Mouse (Mus musculus): ENCODE measurements around the gene Fam111a. TPM values are rescaled to one million over a fixed set of nuclear protein-coding genes. Genes with fewer than 3 reads are reported as not detected.
A peak's percentile ranks its signal among the peaks of the same experiment; 100 is the strongest.
"Not testable (repeated sequence)": the region's sequence is repeated elsewhere in the genome, so short reads cannot be mapped to it uniquely, and the experiment has no call there.

Gene Fam111a
- total RNA-seq (2021) = 1 to 10 TPM; 1.5 to 2.0 TPM
- long read RNA-seq, experiment 1, partial matches to known transcripts = 0 of 3 reads
- long read RNA-seq, experiment 1, other reads (novel, unspliced or antisense) = 2 of 3 reads
- long read RNA-seq, experiment 2, partial matches to known transcripts = 0 of 1 reads
- long read RNA-seq, experiment 2, other reads (novel, unspliced or antisense) = 1 of 1 reads

DNA sequence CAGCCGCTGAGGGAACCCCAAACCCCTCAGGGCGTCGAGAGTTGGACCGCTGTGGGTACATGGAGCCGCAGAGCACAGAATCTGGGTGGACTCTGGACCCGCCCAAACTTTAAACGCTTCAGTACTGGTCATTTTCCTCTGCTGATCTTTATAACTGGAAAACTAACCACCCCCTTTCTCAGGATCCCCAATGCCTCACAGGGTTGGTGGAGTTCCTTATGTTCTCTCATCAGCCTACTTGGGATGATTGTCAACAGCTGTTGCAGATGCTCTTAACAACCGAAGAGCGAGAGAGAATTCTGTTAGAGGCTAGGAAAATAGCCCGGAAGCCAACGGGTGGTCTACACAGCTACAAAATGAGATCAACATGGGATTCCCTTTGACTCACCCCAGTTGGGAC, at the start of gene Fam111a:
Gene Fam111a (plus strand): TSS at position 301 of the 400 bp plus-strand sequence.
- not testable (repeated sequence) for DNase-seq (ENCODE audit: low spot score in 2 of 2)

DNA sequence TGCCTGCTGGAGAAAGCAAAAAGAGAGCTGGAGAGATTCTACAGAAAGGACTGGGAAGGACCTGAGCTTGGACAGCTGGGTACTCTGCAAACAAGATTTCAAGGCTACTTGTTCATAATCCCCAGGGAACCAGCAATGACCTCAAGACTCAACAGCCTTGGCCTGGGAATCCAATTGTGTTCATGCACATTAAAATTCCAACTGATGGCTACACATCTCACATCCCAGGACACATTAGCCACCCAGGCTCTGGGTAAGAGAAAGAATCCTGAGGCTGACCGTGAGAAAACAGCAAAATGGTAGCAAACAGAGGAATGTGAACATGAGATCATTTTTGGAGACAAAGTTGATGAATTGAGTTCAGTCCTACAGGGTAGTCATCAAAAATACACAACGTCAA, 49.3 kb upstream of the Fam111a start:
- DNase-seq (ENCODE audit: low spot score in 2 of 2) = no peak

DNA sequence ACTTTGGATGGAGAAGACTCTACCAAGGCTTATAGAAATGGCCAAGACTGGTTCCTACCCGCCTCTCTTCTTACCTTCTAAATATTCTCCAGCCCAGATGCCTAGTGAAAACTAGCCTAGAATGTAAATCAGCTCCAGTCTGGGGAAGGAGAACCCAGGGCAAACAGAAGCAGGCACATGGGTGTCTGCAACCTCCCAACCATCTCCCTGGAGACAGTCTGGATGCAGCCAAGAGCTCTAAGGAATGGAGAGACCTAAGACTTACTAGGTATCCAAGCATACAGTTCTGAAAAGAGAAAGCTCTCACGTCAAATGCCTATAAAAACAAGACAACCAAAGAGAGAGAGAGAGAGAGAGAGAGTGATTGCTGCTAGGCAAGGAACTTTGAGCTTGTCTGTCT, 47.6 kb upstream of the Fam111a start:
- no peak for DNase-seq (ENCODE audit: low spot score in 2 of 2)

DNA sequence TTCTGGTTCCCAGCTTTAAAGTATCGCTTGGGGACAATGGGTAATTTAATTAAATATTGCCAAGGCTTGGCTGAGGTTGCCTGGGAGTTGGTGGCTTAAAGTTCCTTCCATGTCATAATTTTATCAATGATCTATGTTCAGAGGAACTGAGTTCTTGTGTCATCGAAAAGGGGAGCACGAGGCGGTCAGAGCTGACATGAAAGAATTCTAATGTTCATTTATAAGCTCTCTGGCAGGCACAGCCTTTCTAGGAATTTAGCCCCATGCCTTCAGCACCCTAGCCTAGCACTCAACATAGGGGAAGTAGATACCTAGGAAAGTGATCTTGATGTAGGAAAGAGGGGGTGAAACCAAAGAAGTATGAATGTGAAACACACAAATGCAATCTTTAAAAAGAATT, 47.2 kb upstream of the Fam111a start:
- DNase-seq (ENCODE audit: low spot score in 2 of 2) = no peak

DNA sequence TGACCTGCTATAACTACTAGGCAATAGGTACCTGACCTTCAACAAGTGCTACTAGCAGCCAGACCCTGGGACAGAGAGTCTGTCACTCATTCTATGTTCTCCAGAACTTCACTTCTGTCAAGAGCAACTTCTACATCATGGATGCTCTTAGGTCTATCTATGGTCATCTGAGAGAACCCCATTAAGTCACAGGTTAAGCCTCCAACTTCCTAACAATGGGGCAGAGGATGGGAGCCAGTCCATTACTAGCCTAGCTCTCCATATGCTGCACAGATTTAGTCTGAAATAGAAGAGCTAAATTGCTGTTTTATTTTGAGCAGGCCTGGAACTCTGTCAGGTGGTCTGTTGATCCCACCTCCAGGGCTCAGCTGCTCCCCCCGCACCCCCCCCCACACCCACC, 46.6 kb upstream of the Fam111a start:
- no peak for DNase-seq (ENCODE audit: low spot score in 2 of 2)

DNA sequence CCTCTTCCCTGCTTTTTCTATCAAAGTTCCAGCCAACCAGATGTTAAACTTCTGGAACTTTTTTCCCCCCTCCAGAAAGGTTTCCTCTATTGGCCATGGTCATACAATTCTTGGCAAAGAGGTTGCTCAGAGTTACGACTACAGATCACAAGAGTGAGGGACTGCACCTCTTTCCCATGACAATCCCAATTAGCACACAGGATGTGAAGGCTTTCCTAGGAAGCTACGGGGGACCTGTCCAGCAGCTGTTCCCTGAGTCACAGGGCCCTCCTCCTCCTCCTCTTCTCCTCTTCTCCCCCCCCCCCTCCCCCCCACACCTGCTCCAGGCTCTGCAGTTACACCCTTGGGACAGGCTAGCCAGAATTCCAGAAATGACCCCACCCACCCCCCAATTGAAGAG, 46.1 kb upstream of the Fam111a start:
- no peak for DNase-seq (ENCODE audit: low spot score in 2 of 2)

DNA sequence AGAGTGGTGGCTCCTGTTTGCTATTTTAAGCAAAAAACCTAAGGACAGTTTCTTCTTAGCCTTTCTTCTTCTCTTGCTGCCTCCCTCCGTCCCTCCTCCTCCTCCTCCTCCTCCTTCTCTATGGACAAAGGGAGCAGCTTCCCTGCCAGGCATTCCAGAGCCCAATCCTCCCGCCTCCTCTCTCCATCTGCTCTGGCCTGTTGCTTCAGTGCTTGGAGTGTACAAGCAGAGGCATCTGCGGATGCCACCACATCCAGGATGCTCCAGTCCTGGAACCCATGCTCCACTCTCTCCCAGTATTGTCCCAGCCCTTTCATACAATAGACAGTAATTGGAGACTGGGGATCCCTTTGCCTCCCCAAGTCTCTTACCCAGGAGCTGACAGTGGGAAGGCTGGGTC, 45.4 kb upstream of the Fam111a start:
- DNase-seq (ENCODE audit: low spot score in 2 of 2) = peak; percentile 80 to 85

DNA sequence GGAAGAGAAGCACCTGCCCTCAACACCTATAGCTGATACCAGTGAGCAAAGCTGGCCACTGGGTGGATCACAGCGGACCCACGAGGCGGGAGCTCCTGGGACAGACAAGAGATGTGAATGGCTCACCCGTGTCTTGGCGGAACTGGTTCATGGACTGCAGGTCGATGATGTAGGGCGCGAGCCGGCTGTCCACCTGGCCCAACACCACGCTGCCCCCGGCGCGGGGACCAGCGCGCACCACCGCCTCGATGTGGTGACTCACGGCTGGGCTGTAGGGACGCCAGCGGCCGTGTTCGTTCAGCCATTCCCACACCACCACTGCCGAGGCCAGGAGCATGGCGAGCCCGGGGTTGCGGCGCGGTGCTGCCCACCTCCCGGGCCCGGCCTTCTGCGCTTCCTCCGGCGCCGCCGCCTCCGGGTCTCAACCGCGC, 44.6 kb upstream of the Fam111a start:
- DNase-seq (ENCODE audit: low spot score in 2 of 2) = peak; percentile 54 to 63

DNA sequence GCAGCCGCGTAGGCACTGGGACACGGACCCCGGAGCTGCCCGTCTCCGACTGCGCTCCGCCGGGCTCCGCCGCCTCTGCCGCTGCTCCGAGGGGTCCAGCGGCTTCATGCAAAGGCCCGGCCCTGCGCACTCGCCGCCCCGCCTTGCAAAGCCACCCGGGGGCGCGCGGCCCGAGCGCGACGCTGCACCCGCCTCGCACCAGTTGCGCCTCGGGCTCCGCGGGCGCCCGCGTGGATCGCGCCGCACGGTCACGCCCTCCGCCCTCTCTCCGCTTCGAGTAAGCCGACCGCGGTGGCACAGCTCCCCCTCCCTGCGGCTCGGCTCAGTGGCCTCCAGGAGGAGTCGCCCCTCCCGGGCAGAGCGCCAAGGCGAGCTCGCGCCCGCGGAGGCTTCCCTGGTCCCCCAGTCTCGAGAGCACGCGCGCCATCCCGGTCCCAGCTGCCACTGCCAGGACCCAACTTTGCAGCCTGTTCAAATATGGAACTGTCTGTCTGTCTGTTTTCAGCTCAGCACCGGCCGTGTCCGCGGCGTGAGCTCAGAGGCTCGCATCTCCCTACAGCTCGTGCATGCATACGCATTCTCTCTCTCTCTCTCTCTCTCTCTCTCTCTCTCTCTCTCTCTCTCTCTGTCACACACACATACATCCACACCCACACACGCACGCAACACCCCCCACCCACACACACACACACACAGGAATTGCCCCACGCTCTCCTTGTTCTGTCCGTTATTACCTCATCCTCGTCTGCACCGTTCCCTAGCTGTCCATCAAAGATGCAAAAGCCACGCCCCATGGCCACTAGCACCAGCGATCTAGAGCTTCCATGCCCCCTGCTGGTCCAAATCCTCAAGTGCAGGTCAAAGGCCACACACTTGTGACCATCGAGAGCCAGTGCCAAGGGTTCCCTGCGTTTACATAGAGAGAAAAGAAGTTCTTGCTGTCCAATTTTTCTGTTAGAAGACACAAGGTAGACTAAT, 43.9 kb upstream of the Fam111a start, which contains the start of gene Dtx4:
Gene Dtx4 (minus strand): TSS at position 85 of the 978 bp plus-strand sequence.
- DNase-seq (ENCODE audit: low spot score in 2 of 2) = peak; percentile 92 to 94

DNA sequence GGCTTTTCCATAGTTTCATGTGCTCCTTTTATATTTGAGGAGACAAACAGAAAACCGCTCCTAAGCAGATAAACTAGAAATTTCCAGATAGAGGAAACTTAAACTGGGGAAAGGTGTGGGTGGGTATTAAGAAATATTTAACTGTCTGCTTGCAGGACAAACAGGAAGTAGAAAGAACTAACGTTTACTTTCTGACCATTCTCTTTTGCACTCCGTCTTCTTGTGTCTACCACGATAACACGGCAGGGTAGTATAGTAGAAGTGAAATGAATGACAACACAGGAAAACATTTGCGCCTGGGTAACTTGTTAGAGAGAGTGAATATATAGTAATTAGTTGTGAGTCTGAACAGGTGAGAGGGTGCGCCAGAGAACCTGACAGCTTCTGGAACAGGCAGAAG, 42.8 kb upstream of the Fam111a start:
- no peak for DNase-seq (ENCODE audit: low spot score in 2 of 2)

DNA sequence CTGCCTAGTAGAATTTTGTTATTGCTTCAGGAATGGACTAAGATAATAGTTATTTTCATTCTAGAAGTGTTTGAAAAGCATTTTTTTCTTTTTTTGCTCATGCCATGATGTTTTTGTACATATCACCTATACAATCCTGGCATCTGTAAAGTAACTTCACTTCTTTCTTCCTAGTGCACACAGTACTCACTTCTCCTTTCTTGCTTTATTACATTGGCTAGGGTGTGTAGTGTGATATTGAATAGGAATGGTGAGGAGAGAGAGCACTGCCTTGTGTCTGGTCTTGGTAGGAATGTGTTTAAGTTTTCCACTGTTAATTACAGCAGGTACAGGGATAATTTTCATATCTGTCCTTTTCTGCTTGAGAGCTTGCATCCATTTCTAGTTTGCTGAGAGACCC, 30.9 kb upstream of the Fam111a start:
- no peak for DNase-seq (ENCODE audit: low spot score in 2 of 2)

DNA sequence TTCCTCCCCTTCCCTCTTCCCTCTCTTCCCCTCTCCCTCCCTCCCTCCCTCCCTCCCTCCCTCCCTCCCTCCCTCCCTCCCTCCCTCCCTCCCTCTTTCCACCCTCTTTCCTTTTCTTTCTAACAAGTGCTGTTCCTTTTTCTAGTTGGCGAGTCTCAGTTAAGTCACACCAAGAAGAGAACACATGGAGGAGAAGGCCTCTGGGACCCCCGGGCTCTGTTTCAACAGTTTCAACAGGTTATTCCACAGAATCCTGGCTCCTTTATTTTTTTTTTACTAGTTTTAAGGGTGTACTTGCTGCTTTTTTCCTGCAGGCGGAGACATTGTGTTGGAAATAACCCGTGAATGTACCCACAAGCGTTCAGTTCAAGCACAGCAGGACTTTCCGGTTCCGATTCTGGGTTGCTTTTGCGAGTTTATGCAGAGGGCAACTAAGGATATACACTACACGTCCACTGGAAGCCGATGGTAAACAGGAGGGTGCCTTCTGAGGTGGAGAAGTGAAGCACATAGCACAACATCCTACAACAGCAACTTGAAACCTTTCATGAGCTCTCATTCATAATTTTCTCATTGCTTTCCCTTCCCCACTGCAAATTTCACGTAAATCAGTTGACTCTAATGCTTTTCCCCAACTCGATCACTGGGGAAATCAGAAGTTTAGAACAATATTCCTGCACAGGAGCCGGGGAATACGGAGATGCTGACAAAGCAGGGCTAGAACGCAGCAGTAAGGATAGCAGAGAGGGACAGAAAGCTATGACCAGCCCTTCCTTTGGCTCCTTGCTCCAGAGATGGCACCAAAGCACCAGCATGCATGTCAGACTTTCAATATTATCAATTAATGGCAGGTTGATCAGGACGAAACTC, 27.6 kb upstream of the Fam111a start:
- peak; percentile 59 to 63 for DNase-seq (ENCODE audit: low spot score in 2 of 2)

DNA sequence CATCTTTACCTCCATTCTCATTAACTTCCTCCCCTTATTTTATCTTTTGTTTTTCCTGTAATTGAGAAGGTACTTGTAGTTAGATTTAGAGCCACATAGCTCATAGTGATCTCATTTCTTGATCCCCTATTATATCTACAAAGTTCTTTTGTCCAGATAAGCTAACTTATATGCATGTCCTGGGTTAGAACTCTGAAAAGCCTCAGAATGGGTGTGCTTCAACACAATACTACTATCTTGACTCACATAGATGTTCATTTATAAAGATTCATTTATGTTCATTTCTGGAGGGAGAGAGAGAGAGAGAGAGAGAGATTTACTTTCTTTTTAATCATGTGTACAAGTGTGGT, 27.0 kb upstream of the Fam111a start:
- DNase-seq (ENCODE audit: low spot score in 2 of 2) = no peak

DNA sequence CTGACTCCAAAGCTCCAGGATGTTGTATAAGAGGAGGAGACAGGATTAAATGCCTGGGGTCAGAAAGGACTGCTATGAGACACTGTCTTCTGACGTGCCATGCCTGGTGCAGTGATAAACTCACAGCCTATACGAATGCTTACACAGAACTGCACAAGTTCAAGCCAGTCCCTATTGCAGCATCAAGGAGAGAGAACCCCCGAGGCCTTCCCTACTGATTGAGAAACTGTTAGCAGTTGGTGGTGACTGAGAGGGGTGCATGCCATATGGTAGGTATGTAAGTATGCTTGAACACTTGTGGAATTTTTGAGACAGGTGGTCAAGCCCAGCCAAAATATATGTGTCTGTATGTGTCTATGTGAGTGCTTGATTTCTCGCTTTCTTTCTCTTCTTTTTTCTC, 22.2 kb upstream of the Fam111a start:
- no peak for DNase-seq (ENCODE audit: low spot score in 2 of 2)

DNA sequence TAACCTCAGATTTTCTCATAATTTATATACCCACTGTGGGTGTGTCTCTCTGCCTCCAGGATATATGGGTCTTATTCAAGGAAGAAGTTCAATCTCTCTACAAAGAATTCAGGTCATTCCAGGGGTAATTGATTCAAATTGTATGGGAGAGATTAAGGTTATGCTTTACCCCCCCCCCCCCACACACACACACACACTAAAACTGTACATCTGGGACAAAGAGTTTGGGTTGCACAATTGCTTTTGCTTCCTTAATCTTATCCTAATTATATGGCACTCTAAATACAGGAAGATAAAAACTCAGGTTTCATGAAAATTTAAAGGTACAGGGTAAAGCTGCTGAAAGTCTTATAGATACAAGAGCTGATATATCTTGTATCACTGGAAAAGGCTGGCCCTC, 8.4 kb upstream of the Fam111a start:
- DNase-seq (ENCODE audit: low spot score in 2 of 2) = no peak

DNA sequence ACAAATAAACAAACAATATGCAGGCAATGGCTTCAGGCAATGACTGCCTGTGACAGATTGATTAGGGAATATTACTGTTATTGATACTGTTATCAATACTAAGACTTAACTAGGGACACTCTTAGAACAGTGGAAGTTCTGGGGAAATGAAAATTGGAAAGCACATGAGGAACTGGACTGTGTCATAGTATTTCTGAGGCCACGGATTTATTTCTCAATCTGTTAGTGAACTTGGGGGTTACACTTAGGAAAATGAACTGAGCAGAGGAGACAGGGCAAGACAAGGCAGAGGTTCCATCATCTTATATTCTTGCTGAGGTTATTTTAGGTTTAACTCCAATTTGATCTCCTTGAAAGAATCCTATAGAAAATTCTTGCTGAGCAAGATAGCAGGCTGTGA, 5.6 kb upstream of the Fam111a start:
- DNase-seq (ENCODE audit: low spot score in 2 of 2) = no peak

DNA sequence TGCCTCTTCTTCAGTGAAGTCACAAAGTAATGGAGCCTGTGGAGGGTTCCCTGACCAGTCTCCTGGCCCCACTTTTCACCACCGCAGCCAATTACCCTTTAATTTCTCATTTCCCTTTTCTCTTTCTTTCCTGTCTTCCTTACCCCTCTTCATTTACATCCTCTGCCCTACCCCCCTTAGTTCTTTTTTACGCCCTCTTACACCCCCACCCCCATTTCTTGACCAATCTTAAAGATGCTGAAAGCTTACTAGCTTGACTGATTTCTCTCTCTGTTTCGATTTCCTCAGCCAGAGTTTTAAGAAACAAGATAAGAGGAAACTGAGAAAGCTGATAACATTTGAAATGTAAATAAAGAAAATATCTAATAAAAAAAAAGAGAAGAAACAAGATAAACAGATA, 4.8 kb upstream of the Fam111a start:
- DNase-seq (ENCODE audit: low spot score in 2 of 2) = no peak

DNA sequence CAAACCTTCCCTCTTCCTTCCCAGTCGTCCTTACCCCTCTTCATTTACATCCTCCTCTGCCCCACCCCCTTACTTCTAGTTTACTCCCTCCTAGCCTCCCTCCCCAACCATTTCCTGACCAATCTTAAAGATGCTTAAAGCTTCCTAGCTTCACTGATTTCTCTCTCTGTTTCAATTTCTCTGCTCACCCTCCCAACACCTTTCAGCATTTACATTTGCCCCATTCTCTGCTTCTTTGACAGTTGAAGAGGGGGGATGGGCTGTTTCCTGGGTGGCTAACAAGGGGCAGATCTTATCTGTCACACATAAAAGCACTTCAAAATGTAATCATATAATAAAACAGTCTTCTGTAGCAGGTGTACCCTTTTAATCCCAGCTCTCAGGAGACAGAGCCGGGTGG, 3.9 kb upstream of the Fam111a start:
- DNase-seq (ENCODE audit: low spot score in 2 of 2) = no peak

DNA sequence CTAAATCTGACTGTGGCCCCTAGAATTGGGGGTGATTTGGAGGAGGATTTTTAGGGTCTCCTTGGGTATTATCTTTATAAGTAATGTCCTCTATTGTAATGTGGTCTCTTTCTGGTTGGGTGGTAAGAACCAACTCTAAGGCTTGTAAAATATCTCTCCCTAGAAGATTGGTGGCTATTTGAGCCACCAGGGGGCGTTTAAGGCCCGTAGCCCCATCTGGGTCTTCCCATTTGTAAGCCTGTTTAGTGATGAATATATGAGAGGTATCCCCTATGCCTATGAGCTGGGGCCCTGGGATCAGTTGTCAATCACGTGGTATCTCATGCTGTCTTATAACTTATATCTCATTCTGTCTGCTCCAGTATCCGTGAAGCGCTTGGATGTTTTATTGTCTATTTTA, 3.6 kb downstream of the Fam111a start:
- no peak for DNase-seq (ENCODE audit: low spot score in 2 of 2)

DNA sequence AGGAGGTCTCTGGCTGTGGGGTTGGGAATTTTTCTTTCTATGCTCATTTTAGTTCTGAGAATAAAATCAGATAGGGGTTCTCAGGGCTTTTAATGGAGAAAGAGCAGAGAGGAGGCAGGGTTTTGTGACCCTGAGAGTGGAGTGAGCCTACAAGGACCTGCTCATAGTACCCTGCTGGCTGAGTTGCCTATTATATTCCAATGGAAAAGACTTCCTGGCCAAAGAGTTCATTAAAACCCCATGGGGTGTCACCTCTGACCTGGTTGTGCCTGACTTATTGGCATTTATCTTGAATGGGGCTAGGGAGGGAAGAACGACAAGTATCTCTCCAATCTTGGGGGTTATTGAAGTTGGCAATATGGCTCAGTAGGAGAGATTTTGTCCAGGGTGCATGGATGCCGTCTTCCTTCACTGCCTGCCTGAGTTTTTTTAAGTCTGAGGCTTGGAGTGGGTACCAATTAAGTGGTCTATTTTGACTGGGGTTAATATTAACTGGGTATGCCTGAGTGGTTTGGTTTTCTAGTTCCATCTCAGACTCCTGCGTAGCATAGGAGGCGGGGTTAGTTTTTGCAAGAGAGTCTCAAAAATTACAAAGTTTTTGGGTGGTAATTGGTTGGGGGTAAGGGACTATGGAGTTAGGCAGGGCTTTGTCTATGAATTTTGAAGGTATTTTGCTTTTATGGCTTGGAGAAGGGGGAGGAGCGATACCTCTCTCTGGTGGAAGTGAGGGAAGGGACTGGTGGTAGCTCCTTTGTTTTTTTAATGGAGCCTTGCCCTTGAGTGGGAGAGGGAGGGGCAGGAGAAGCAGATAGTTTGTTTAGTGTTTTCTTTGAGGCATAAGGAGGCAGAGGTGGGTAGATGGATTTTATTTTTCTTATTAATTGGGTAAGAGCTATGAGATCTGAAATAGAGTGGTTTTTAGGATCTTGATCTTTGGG, 4.7 kb downstream of the Fam111a start:
- DNase-seq (ENCODE audit: low spot score in 2 of 2) = no peak

DNA sequence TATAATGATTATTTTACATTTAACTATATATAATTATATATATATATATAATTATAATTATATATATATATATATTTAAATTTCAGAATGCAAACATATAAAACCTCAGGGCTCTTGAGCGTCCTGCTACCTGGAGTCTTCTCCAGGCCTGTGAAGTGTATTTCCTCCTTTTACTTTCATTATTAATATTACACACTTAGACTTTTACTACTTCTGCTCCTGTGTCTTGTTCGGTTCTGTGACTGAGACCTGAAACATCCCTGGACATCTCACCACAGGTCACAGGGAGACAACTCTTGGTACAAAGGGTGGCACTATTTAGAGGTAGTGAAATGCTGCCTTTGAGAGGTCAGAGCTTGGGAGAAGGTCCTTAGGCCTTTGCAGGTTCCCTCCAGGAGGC, 10.8 kb downstream of the Fam111a start:
- no peak for DNase-seq (ENCODE audit: low spot score in 2 of 2)
